Mouse (Mus musculus) heart, embryonic 13.5 days (tissue): ENCODE measurements around the gene Pde4dip. TPM values are rescaled to one million over a fixed set of nuclear protein-coding genes. Genes with fewer than 3 reads are reported as not detected.

Experiments used
- ATAC-seq: fragments of 200-750 bp; cut with Nextera tagmentation; 2 replicates; pipeline ENCODE4 v1.8.0; 2017; ENCODE audit warnings: moderate TSS enrichment; ENCODE audit not compliant: insufficient number of reproducible peaks, low FRiP score, low TSS enrichment; ENCODE audit errors: extremely low read depth
- H3K27ac ChIP-seq: fragments of 300-500 bp; sonication (generic); replicated peaks from 2 replicates; pipeline ENCODE4 v1.5.1; 2015; ENCODE audit warnings: moderate library complexity, mild to moderate bottlenecking, inconsistent platforms
- H3K27me3 ChIP-seq: fragments of 300-500 bp; sonication (generic); replicated peaks from 2 replicates; pipeline ENCODE4 v1.6.1; 2015; ENCODE audit warnings: mild to moderate bottlenecking, inconsistent platforms
- H3K36me3 ChIP-seq: fragments of 300-500 bp; sonication (generic); 2 replicates; pipeline ENCODE4 v1.6.1; 2015; ENCODE audit warnings: mild to moderate bottlenecking, inconsistent platforms
- H3K4me1 ChIP-seq: fragments of 300-500 bp; sonication (generic); 2 replicates; pipeline ENCODE4 v1.6.1; 2015; ENCODE audit warnings: inconsistent platforms
- H3K4me2 ChIP-seq: fragments of 300-500 bp; sonication (generic); 2 replicates; pipeline ENCODE4 v1.6.1; 2015; ENCODE audit warnings: inconsistent platforms, mild to moderate bottlenecking, moderate library complexity
- H3K4me3 ChIP-seq: fragments of 300-500 bp; sonication (generic); 2 replicates; pipeline ENCODE4 v1.5.1; 2015; ENCODE audit warnings: moderate library complexity, mild to moderate bottlenecking, inconsistent platforms
- H3K9ac ChIP-seq: fragments of 300-500 bp; sonication (generic); 2 replicates; pipeline ENCODE4 v1.6.1; 2015; ENCODE audit warnings: inconsistent platforms, mild to moderate bottlenecking, moderate library complexity
- H3K9me3 ChIP-seq: fragments of 300-500 bp; sonication (generic); 2 replicates; pipeline ENCODE4 v1.6.1; 2016; ENCODE audit warnings: inconsistent platforms
- WGBS: fragments of 180-500 bp; shearing (Covaris S2); methylation state at CpG from one replicate; pipeline ENCODE4 v1.1.7; 2015; ENCODE audit warnings: mixed read lengths; 5-methylcytosine and 5-hydroxymethylcytosine counted together
- polyA plus RNA-seq: library from polyadenylated mRNA; unstranded; fragments of >200 nt; fragmentation: Nextera tagmentation; extraction: Ambion mirVana; gene quantifications from 2 replicates; pipeline ENCODE4 v1.2.1, GENCODE M21; 2015

Pde4dip gene
- polyA plus RNA-seq, 1 experiment from 2014 or later, result 68.2 TPM

GRCm38 (mm10) chr3:97819050-97819449 is 69.5 kb downstream of the Pde4dip start:
- peak overlapping the region; percentile 56; the same call in 1 of the 2 replicates for H3K27ac ChIP-seq
- WGBS, result 49% methylated on average over 3 of the region's 3 CpGs
- H3K36me3 ChIP-seq, result no peaks in the 10 kb centered on the region
- no peak overlapping the region for H3K9ac ChIP-seq
- no peaks in the 10 kb centered on the region for H3K9me3 ChIP-seq
- H3K4me2 ChIP-seq, result no peak overlapping the region
- H3K27me3 ChIP-seq, result peaks cover 16% of the 10 kb centered on the region
- H3K4me1 ChIP-seq, result peaks cover 43% of the 10 kb centered on the region
- no peak for ATAC-seq
- no peak overlapping the region for H3K4me3 ChIP-seq

- no peak for ATAC-seq
- Histone ChIP-seq H3K9ac (no peak overlapping the region), H3K27ac (peak overlapping the region; percentile 56; the same call in 1 of the 2 replicates), H3K4me1 (peaks cover 40% of the 10 kb centered on the region), H3K9me3 (no peaks in the 10 kb centered on the region), H3K4me2 (no peak overlapping the region), H3K4me3 (no peak overlapping the region), H3K27me3 (peaks cover 12% of the 10 kb centered on the region), H3K36me3 (no peaks in the 10 kb centered on the region)
- 70% methylated on average over 1 of the region's 1 CpGs for WGBS
Observed at GRCm38 (mm10) chr3:97818383-97818982, 70.0 kb downstream of the Pde4dip start.

- H3K4me1 ChIP-seq, result peaks cover 54% of the 10 kb centered on the region
- H3K36me3 ChIP-seq, result no peaks in the 10 kb centered on the region
- peak overlapping the region; percentile 20 for H3K4me3 ChIP-seq
- H3K4me2 ChIP-seq, result peak overlapping the region; percentile 59
- peak; percentile 51; the same call in 1 of the 2 replicates for ATAC-seq
- no peaks in the 10 kb centered on the region for H3K27me3 ChIP-seq
- 19% methylated on average over 7 of the region's 7 CpGs for WGBS
- H3K9me3 ChIP-seq, result no peaks in the 10 kb centered on the region
- H3K27ac ChIP-seq, result peak overlapping the region; percentile 90
- peak overlapping the region; percentile 64 for H3K9ac ChIP-seq
Observed at GRCm38 (mm10) chr3:97811651-97812399, 76.7 kb downstream of the Pde4dip start.

- peaks cover 54% of the 10 kb centered on the region for H3K4me1 ChIP-seq
- no peaks in the 10 kb centered on the region for H3K36me3 ChIP-seq
- peak overlapping the region; percentile 64 for H3K9ac ChIP-seq
- peak overlapping the region; percentile 59 for H3K4me2 ChIP-seq
- H3K4me3 ChIP-seq, result peak overlapping the region; percentile 20
- no peak for ATAC-seq
- peak overlapping the region; percentile 90 for H3K27ac ChIP-seq
- H3K27me3 ChIP-seq, result no peaks in the 10 kb centered on the region
- no peaks in the 10 kb centered on the region for H3K9me3 ChIP-seq
- WGBS, result 13% methylated on average over 6 of the region's 6 CpGs
Observed at GRCm38 (mm10) chr3:97811158-97811557, 77.3 kb downstream of the Pde4dip start.

GRCm38 (mm10) chr3:97810334-97810733 is 78.2 kb downstream of the Pde4dip start:
- H3K4me2 ChIP-seq, result no peak overlapping the region
- ATAC-seq, result no peak

GRCm38 (mm10) chr3:97805559-97805958 is 82.9 kb downstream of the Pde4dip start:
- H3K9ac ChIP-seq, result no peak overlapping the region
- no peak overlapping the region for H3K4me3 ChIP-seq
- H3K27me3 ChIP-seq, result no peaks in the 10 kb centered on the region
- peaks cover 69% of the 10 kb centered on the region for H3K4me1 ChIP-seq
- ATAC-seq, result no peak
- WGBS, result 47% methylated on average over 2 of the region's 2 CpGs
- H3K9me3 ChIP-seq, result no peaks in the 10 kb centered on the region
- 0 out of 2 replicates have a peak overlapping the region, but pooled peaks have one; percentile 4 for H3K4me2 ChIP-seq
- peak overlapping the region; percentile 53 for H3K27ac ChIP-seq
- H3K36me3 ChIP-seq, result no peaks in the 10 kb centered on the region

More at GRCm38 (mm10) chr3:97810334-97810733, 78.2 kb downstream of the Pde4dip start:
- Histone ChIP-seq H3K27me3 (no peaks in the 10 kb centered on the region), H3K4me1 (peaks cover 55% of the 10 kb centered on the region), H3K27ac (peak overlapping the region; percentile 90), H3K9ac (no peak overlapping the region), H3K4me3 (no peak overlapping the region), H3K36me3 (no peaks in the 10 kb centered on the region), H3K9me3 (no peaks in the 10 kb centered on the region)
- WGBS, result 85% methylated on average over 2 of the region's 2 CpGs

- H3K9me3 ChIP-seq, result no peaks in the 10 kb centered on the region
- peaks cover 68% of the 10 kb centered on the region for H3K4me1 ChIP-seq
- H3K9ac ChIP-seq, result no peak overlapping the region
- H3K36me3 ChIP-seq, result no peaks in the 10 kb centered on the region
- WGBS, result 46% methylated on average over 3 of the region's 3 CpGs
- no peak for ATAC-seq
- H3K4me3 ChIP-seq, result no peak overlapping the region
- H3K27ac ChIP-seq, result peak overlapping the region; percentile 94
- no peaks in the 10 kb centered on the region for H3K27me3 ChIP-seq
- H3K4me2 ChIP-seq, result no peak overlapping the region
Observed at GRCm38 (mm10) chr3:97803675-97804074, 84.8 kb downstream of the Pde4dip start.

GRCm38 (mm10) chr3:97802927-97803326 is 85.6 kb downstream of the Pde4dip start:
- Histone ChIP-seq H3K9ac (peak overlapping the region; percentile 68), H3K4me1 (peaks cover 75% of the 10 kb centered on the region), H3K27me3 (no peaks in the 10 kb centered on the region), H3K4me2 (peak overlapping the region; percentile 51), H3K36me3 (no peaks in the 10 kb centered on the region), H3K4me3 (no peak overlapping the region), H3K27ac (peak overlapping the region; percentile 94), H3K9me3 (no peaks in the 10 kb centered on the region)
- WGBS, result 67% methylated on average over 2 of the region's 2 CpGs
- ATAC-seq, result no peak

- H3K27me3 ChIP-seq, result no peaks in the 10 kb centered on the region
- H3K4me1 ChIP-seq, result peaks cover 82% of the 10 kb centered on the region
- H3K4me2 ChIP-seq, result peak overlapping the region; percentile 51
- H3K4me3 ChIP-seq, result no peak overlapping the region
- H3K9ac ChIP-seq, result peak overlapping the region; percentile 68
- peak overlapping the region; percentile 94 for H3K27ac ChIP-seq
- ATAC-seq, result 0 out of 2 replicates have a peak, but pooled peaks have one; percentile 60
- WGBS, result 40% methylated on average over 5 of the region's 5 CpGs
- no peaks in the 10 kb centered on the region for H3K36me3 ChIP-seq
- no peaks in the 10 kb centered on the region for H3K9me3 ChIP-seq
Observed at GRCm38 (mm10) chr3:97802297-97802696, 86.2 kb downstream of the Pde4dip start.

- 47% methylated on average over 3 of the region's 3 CpGs for WGBS
- H3K9me3 ChIP-seq, result no peaks in the 10 kb centered on the region
- H3K4me2 ChIP-seq, result peak overlapping the region; percentile 33
- H3K27me3 ChIP-seq, result no peaks in the 10 kb centered on the region
- no peak for ATAC-seq
- no peak overlapping the region for H3K4me3 ChIP-seq
- H3K4me1 ChIP-seq, result peaks cover 92% of the 10 kb centered on the region
- peak overlapping the region; percentile 53 for H3K9ac ChIP-seq
- no peaks in the 10 kb centered on the region for H3K36me3 ChIP-seq
- peak overlapping the region; percentile 94 for H3K27ac ChIP-seq
Observed at GRCm38 (mm10) chr3:97801178-97801699, 87.3 kb downstream of the Pde4dip start.

- Histone ChIP-seq H3K36me3 (no peaks in the 10 kb centered on the region), H3K9me3 (no peaks in the 10 kb centered on the region), H3K27me3 (no peaks in the 10 kb centered on the region), H3K9ac (no peak overlapping the region), H3K4me3 (no peak overlapping the region), H3K4me2 (no peak overlapping the region), H3K27ac (peak overlapping the region; percentile 94), H3K4me1 (peaks cover 87% of the 10 kb centered on the region)
- 75% methylated on average over 5 of the region's 5 CpGs for WGBS
- ATAC-seq, result no peak
Observed at GRCm38 (mm10) chr3:97800657-97801056, 87.8 kb downstream of the Pde4dip start.
